In genomic region chr19:45209191-45209590, GRCm38 (mm10) we compare ENCODE assay signal across 30 mouse cellular contexts. TPM values are rescaled to one million over a fixed set of nuclear protein-coding genes. Genes with fewer than 3 reads are reported as not detected.
"Had no signal": no experiment of that assay in that cellular context is flagged by ENCODE, and none has a peak within 500 bp of the region (broad histone marks: within the 10 kb centered on the region; RNA-seq: fewer than 3 reads in every experiment).

No protein-coding gene starts in this region.

- ATAC-seq: hindbrain, embryonic 16.5 days; inflammation-experienced regulatory T-cells, adult 6 months; intestine, embryonic 15.5 days; intestine, postnatal 0 days; liver, embryonic 12.5 days had no signal

- H3K4me2 ChIP-seq: hindbrain, embryonic 12.5 days; hindbrain, embryonic 14.5 days had no signal

- H3K36me3 ChIP-seq: heart, embryonic 10.5 days; heart, embryonic 12.5 days; hindbrain, embryonic 10.5 days; hindbrain, embryonic 12.5 days; intestine, embryonic 15.5 days; limb, embryonic 13.5 days; limb, embryonic 15.5 days; liver, embryonic 12.5 days had no signal

- DNase-seq: gastrocnemius, postnatal 14 days; gastrocnemius, postnatal 36 days; heart, adult 18-20 months; heart, postnatal 10 days; heart, postnatal 4 days; kidney, adult 18-20 months; kidney, adult 8-10 months; kidney, postnatal 14 days; kidney, postnatal 36 days; layer of hippocampus, adult 9-11 months; layer of hippocampus, postnatal 36 days; left cerebral cortex, postnatal 4 days had no signal

- H3K9ac ChIP-seq: hindbrain, embryonic 12.5 days; hindbrain, embryonic 14.5 days; intestine, embryonic 15.5 days; limb, embryonic 15.5 days; liver, embryonic 12.5 days had no signal

- H3K27ac ChIP-seq: hindbrain, embryonic 10.5 days; hindbrain, embryonic 12.5 days; hindbrain, embryonic 14.5 days; intestine, embryonic 15.5 days; kidney, postnatal 0 days; limb, embryonic 13.5 days; liver, embryonic 12.5 days had no signal

- H3K9me3 ChIP-seq: hindbrain, embryonic 12.5 days; intestine, embryonic 15.5 days; limb, embryonic 13.5 days; limb, embryonic 15.5 days had no signal

- H3K4me1 ChIP-seq: hindbrain, embryonic 12.5 days; liver, embryonic 12.5 days had no signal

- H3K4me3 ChIP-seq: hindbrain, embryonic 12.5 days; liver, embryonic 12.5 days had no signal

RNA-seq across cellular contexts. Expression of gene Lbx1, which starts 26.4 kb away (rescaled TPM):
- polyA plus RNA-seq: heart, embryonic 12.5 days; heart, embryonic 14.5 days; heart, embryonic 16.5 days; inflammation-experienced regulatory T-cells, adult 6 months; intestine, postnatal 0 days; large intestine, adult 2 months; liver, adult 2 months had no signal

RNA-seq across cellular contexts. Expression of gene Tlx1, which starts 58.7 kb away (rescaled TPM):
- polyA plus RNA-seq: inflammation-experienced regulatory T-cells, adult 6 months; intestine, postnatal 0 days; kidney, embryonic 14.5 days; kidney, postnatal 0 days; large intestine, adult 2 months; liver, embryonic 12.5 days had no signal
